Mouse (Mus musculus) small intestine, adult 10 weeks (tissue): ENCODE results near the gene Olfr948. TPM values are rescaled to one million over a fixed set of nuclear protein-coding genes. Genes with fewer than 3 reads are reported as not detected.

Experiments used
- polyA plus RNA-seq: library from polyadenylated mRNA; stranded (reverse); fragments of 350-450 nt; fragmentation: Illumina TruSeq; extraction: RNeasy Lipid Tissue Mini Kit (QIAGEN cat#74804); gene quantifications from one replicate; pipeline ENCODE4 v1.2.3, GENCODE M21; 2014; ENCODE audit warnings: low replicate concordance

Olfr948 gene
- polyA plus RNA-seq: not detected

GRCm38 (mm10) chr9:39325945-39326344, at the start of gene Olfr948:
TSS of gene Olfr948 (minus strand) at chr9:39326045.

GRCm38 (mm10) chr9:39276718-39277117, 49.1 kb downstream of the Olfr948 start, which contains the start of gene Olfr945:
TSS of gene Olfr945 (minus strand) at chr9:39276818.

Other genes with a start within 250 kb of the Olfr948 start
- gene Olfr938, start 247.2 kb downstream of the Olfr948 start, polyA plus RNA-seq: not detected
- gene Olfr27, start 197.9 kb downstream of the Olfr948 start, polyA plus RNA-seq: not detected
- not detected for gene Olfr943, start 159.7 kb downstream of the Olfr948 start, polyA plus RNA-seq
- not detected for gene Olfr944, start 124.1 kb downstream of the Olfr948 start, polyA plus RNA-seq
- not detected for gene Olfr1537, start 76.1 kb downstream of the Olfr948 start, polyA plus RNA-seq
- gene Olfr945, start 49.2 kb downstream of the Olfr948 start, polyA plus RNA-seq: not detected
- not detected for gene Olfr951, start 61.4 kb upstream of the Olfr948 start, polyA plus RNA-seq
- gene Olfr952, start 101.1 kb upstream of the Olfr948 start, polyA plus RNA-seq: not detected
- gene Olfr954, start 130.7 kb upstream of the Olfr948 start, polyA plus RNA-seq: not detected
- gene Olfr955, start 145.9 kb upstream of the Olfr948 start, polyA plus RNA-seq: not detected
- not detected for gene Olfr44, start 167.9 kb upstream of the Olfr948 start, polyA plus RNA-seq
- gene Olfr957, start 189.8 kb upstream of the Olfr948 start, polyA plus RNA-seq: not detected
- gene Olfr958, start 228.0 kb upstream of the Olfr948 start, polyA plus RNA-seq: not detected
- not detected for gene Olfr959, start 249.5 kb upstream of the Olfr948 start, polyA plus RNA-seq